Mouse (Mus musculus) heart, embryonic 11.5 days (tissue): ENCODE results near the gene Rhod. TPM values are rescaled to one million over a fixed set of nuclear protein-coding genes. Genes with fewer than 3 reads are reported as not detected.

Experiments used
- ATAC-seq: fragments of 200-750 bp; cut with Nextera tagmentation; replicated peaks from 2 replicates; pipeline ENCODE4 v1.8.0; 2017; ENCODE audit warnings: moderate library complexity; ENCODE audit not compliant: insufficient number of reproducible peaks, low FRiP score, low TSS enrichment
- H3K27ac ChIP-seq: fragments of 300-500 bp; sonication (generic); 2 replicates; pipeline ENCODE4 v1.5.1; 2014; ENCODE audit warnings: mild to moderate bottlenecking, low read depth, low read length
- H3K27me3 ChIP-seq: fragments of 300-500 bp; sonication (generic); 2 replicates; pipeline ENCODE4 v1.6.1; 2014; ENCODE audit warnings: mild to moderate bottlenecking, low read length, mixed read lengths; ENCODE audit not compliant: control insufficient read depth, insufficient read depth
- H3K36me3 ChIP-seq: fragments of 300-500 bp; sonication (generic); 2 replicates; pipeline ENCODE4 v1.6.1; 2014; ENCODE audit warnings: mild to moderate bottlenecking, low read length, moderate library complexity, mixed read lengths; ENCODE audit not compliant: control insufficient read depth, insufficient read depth
- H3K4me1 ChIP-seq: fragments of 300-500 bp; sonication (generic); 2 replicates; pipeline ENCODE4 v1.6.1; 2014; ENCODE audit warnings: low read length; ENCODE audit not compliant: control insufficient read depth, insufficient read depth
- H3K4me2 ChIP-seq: fragments of 300-500 bp; sonication (generic); 2 replicates; pipeline ENCODE4 v1.6.1; 2014; ENCODE audit warnings: mild to moderate bottlenecking, moderate library complexity
- H3K4me3 ChIP-seq: fragments of 300-500 bp; sonication (generic); 2 replicates; pipeline ENCODE4 v1.5.1; 2014; ENCODE audit warnings: low read depth, low read length
- H3K9ac ChIP-seq: fragments of 300-500 bp; sonication (generic); 2 replicates; pipeline ENCODE4 v1.6.1; 2014; ENCODE audit warnings: mild to moderate bottlenecking, low read depth, low read length, moderate library complexity
- H3K9me3 ChIP-seq: fragments of 300-500 bp; sonication (generic); replicated peaks from 2 replicates; pipeline ENCODE4 v1.6.1; 2016; ENCODE audit warnings: low read length; ENCODE audit not compliant: control insufficient read depth
- WGBS: fragments of 180-500 bp; shearing (Covaris S2); extraction: QIAGEN DNeasy Blood & Tissue Kit; methylation state at CpG from one replicate; pipeline ENCODE4 v1.1.7; 2014; ENCODE audit not compliant: insufficient replicate concordance; 5-methylcytosine and 5-hydroxymethylcytosine counted together
- polyA plus RNA-seq: library from polyadenylated mRNA; unstranded; fragments of >200 nt; fragmentation: Nextera tagmentation; extraction: Ambion mirVana; gene quantifications from 2 replicates; pipeline ENCODE4 v1.2.1, GENCODE M21; 2014

The Rhod gene
- polyA plus RNA-seq, 1 experiment from 2014 or later = 28.5 TPM

- 82% methylated on average over 1 of the region's 1 CpGs for WGBS
- no peaks in the 10 kb centered on the region for H3K27me3 ChIP-seq
- peaks cover 10% of the 10 kb centered on the region for H3K4me1 ChIP-seq
- no peak overlapping the region for H3K27ac ChIP-seq
- peaks cover 6% of the 10 kb centered on the region; the same call in 1 of the 2 replicates for H3K36me3 ChIP-seq
- no peak overlapping the region for H3K4me3 ChIP-seq
- no peak overlapping the region for H3K4me2 ChIP-seq
- no peak for ATAC-seq
- no peak overlapping the region for H3K9ac ChIP-seq
- H3K9me3 ChIP-seq = no peaks in the 10 kb centered on the region
Observed at GRCm38 (mm10) chr19:4434999-4435398, 4.2 kb downstream of the Rhod start.

- no peaks in the 10 kb centered on the region for H3K27me3 ChIP-seq
- H3K9ac ChIP-seq = no peak overlapping the region
- H3K36me3 ChIP-seq = peaks cover 6% of the 10 kb centered on the region; the same call in 1 of the 2 replicates
- H3K4me3 ChIP-seq = no peak overlapping the region
- peaks cover 6% of the 10 kb centered on the region; the same call in 1 of the 2 replicates for H3K4me1 ChIP-seq
- WGBS = 86% methylated on average over 1 of the region's 1 CpGs
- H3K9me3 ChIP-seq = no peaks in the 10 kb centered on the region
- no peak for ATAC-seq
- no peak overlapping the region for H3K27ac ChIP-seq
- H3K4me2 ChIP-seq = no peak overlapping the region
Observed at GRCm38 (mm10) chr19:4433756-4434155, 5.5 kb downstream of the Rhod start.

GRCm38 (mm10) chr19:4430091-4430620, 9.1 kb downstream of the Rhod start:
- Histone ChIP-seq H3K4me2 (no peak overlapping the region), H3K9ac (no peak overlapping the region), H3K9me3 (no peaks in the 10 kb centered on the region), H3K4me1 (no peaks in the 10 kb centered on the region), H3K4me3 (no peak overlapping the region), H3K27me3 (no peaks in the 10 kb centered on the region), H3K36me3 (peaks cover 19% of the 10 kb centered on the region), H3K27ac (no peak overlapping the region)
- WGBS = 85% methylated on average over 4 of the region's 4 CpGs
- ATAC-seq = no peak

DNA sequence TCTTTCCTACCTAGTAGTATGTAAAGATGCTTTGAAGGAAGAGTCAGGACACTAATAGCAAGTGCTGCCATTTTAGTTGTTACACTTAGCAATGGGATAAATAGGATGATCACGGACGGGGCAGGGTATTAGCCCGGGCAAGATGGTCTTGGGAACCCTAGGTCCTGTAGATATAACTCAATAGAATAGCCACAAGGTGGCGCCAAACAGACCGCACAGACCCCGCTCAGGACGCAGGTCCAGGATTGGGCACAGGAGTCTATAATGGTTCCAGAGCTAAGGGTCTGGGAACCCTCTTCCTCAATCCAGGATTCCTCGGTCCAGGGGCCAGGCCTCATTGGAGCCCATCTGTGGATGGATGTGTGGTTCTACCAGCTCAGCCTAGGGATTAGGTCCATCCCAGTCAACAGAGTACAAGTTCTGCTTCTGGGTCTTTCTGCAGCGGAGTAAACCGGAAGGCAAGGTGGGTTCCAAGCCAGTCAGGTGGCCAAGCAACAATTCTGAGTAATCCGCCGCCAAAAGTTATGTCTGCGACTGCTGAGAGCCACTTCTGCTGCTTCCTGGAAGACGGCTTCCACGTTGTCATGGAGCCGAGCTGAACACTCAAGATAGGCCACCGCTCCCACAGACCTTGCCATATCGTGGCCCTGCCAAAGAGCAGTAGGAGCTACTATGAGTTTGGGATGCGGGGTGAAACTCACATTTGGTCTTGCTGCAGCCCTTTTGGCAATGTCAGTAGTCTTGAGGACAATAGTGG, 13.4 kb downstream of the Rhod start:
- Histone ChIP-seq H3K9me3 (no peaks in the 10 kb centered on the region), H3K27me3 (no peaks in the 10 kb centered on the region), H3K9ac (no peak overlapping the region), H3K4me3 (no peak overlapping the region), H3K4me2 (no peak overlapping the region), H3K36me3 (peaks cover 16% of the 10 kb centered on the region; the same call in 1 of the 2 replicates), H3K4me1 (no peaks in the 10 kb centered on the region), H3K27ac (no peak overlapping the region)
- ATAC-seq = no peak
- WGBS = 70% methylated on average over 19 of the region's 19 CpGs

DNA sequence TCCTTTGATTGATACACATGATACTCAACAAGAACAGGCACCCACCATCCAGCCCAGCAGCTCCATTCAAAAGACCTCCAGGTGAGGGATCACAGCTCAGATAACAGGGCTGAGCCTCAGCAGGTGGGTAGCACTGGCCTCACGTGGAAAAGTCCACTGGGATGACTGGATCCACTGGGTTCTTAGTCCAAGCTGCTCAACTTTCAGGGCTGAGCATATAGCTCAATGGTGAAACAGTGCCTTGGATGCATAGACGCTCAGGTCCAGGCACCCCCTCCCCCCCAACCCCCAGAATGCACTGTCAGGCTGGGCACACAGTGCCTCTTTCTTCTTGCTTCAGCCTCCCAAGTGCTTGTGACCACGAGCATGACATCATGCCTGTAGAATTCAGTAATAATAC, 16.2 kb downstream of the Rhod start:
- peaks cover 16% of the 10 kb centered on the region; the same call in 1 of the 2 replicates for H3K36me3 ChIP-seq

GRCm38 (mm10) chr19:4422581-4422980, 16.7 kb downstream of the Rhod start:
- no peaks in the 10 kb centered on the region for H3K9me3 ChIP-seq
- no peaks in the 10 kb centered on the region for H3K4me1 ChIP-seq
- peaks cover 16% of the 10 kb centered on the region; the same call in 1 of the 2 replicates for H3K36me3 ChIP-seq
- no peaks in the 10 kb centered on the region for H3K27me3 ChIP-seq
- no peak overlapping the region for H3K9ac ChIP-seq
- H3K4me3 ChIP-seq = no peak overlapping the region
- WGBS = 86% methylated on average over 3 of the region's 3 CpGs
- no peak overlapping the region for H3K4me2 ChIP-seq
- no peak overlapping the region for H3K27ac ChIP-seq
- no peak for ATAC-seq

More for the DNA sequence above, 16.2 kb downstream of the Rhod start:
- Histone ChIP-seq H3K9ac (no peak overlapping the region), H3K9me3 (no peaks in the 10 kb centered on the region), H3K4me3 (no peak overlapping the region), H3K27ac (no peak overlapping the region), H3K4me2 (no peak overlapping the region), H3K27me3 (no peaks in the 10 kb centered on the region), H3K4me1 (no peaks in the 10 kb centered on the region)
- no peak for ATAC-seq
- 80% methylated on average over 3 of the region's 3 CpGs for WGBS

GRCm38 (mm10) chr19:4420153-4420910, 18.9 kb downstream of the Rhod start:
- Histone ChIP-seq H3K9ac (no peak overlapping the region), H3K4me3 (no peak overlapping the region), H3K27me3 (no peaks in the 10 kb centered on the region), H3K4me2 (no peak overlapping the region), H3K36me3 (peaks cover 3% of the 10 kb centered on the region; the same call in 1 of the 2 replicates), H3K27ac (no peak overlapping the region), H3K4me1 (no peaks in the 10 kb centered on the region), H3K9me3 (no peaks in the 10 kb centered on the region)
- WGBS = 72% methylated on average over 8 of the region's 8 CpGs
- ATAC-seq = no peak

- no peak for ATAC-seq
- Histone ChIP-seq H3K9ac (no peak overlapping the region), H3K4me1 (no peaks in the 10 kb centered on the region), H3K4me2 (no peak overlapping the region), H3K9me3 (no peaks in the 10 kb centered on the region), H3K27me3 (no peaks in the 10 kb centered on the region), H3K27ac (no peak overlapping the region), H3K4me3 (no peak overlapping the region), H3K36me3 (peaks cover 3% of the 10 kb centered on the region; the same call in 1 of the 2 replicates)
- 92% methylated on average over 5 of the region's 5 CpGs for WGBS
Observed at GRCm38 (mm10) chr19:4419711-4420110, 19.5 kb downstream of the Rhod start.
